Mouse (Mus musculus): ENCODE data around the gene Pam. TPM values are rescaled to one million over a fixed set of nuclear protein-coding genes. Genes with fewer than 3 reads are reported as not detected.

Pam gene
- polyA plus RNA-seq, 1 experiment from 2014 or later, result 40.7 TPM

GRCm38 (mm10) chr1:98073127-98073526 lies 22.3 kb downstream of the Pam start:
- Histone ChIP-seq H3K9ac (no peak overlapping the region), H3K36me3 (replicated peaks) (no peaks in the 10 kb centered on the region), H3K4me3 (no peak overlapping the region), H3K4me2 (no peak overlapping the region), H3K4me1 (0 out of 2 replicates have a peak, but pooled peaks cover 6% of the 10 kb centered on the region), H3K27ac (peak overlapping the region; percentile 8; the same call in 1 of the 2 replicates), H3K9me3 (no peaks in the 10 kb centered on the region), H3K27me3 (replicated peaks) (no peaks in the 10 kb centered on the region)
- WGBS, result 31% methylated on average over 2 of the region's 2 CpGs
- no peak for ATAC-seq (replicated peaks)

- Histone ChIP-seq H3K36me3 (replicated peaks) (no peaks in the 10 kb centered on the region), H3K9me3 (no peaks in the 10 kb centered on the region), H3K4me3 (no peak overlapping the region), H3K4me2 (no peak overlapping the region), H3K4me1 (0 out of 2 replicates have a peak, but pooled peaks cover 6% of the 10 kb centered on the region), H3K27me3 (replicated peaks) (no peaks in the 10 kb centered on the region), H3K9ac (no peak overlapping the region), H3K27ac (no peak overlapping the region)
- 49% methylated on average over 6 of the region's 6 CpGs for WGBS
- ATAC-seq (replicated peaks), result no peak
Observed at GRCm38 (mm10) chr1:98072045-98072444, 23.4 kb downstream of the Pam start.

GRCm38 (mm10) chr1:98071436-98071835 lies 24.0 kb downstream of the Pam start:
- H3K9ac ChIP-seq, result no peak overlapping the region
- H3K36me3 ChIP-seq (replicated peaks), result no peaks in the 10 kb centered on the region
- no peak overlapping the region for H3K27ac ChIP-seq
- H3K4me2 ChIP-seq, result no peak overlapping the region
- WGBS, result 84% methylated on average over 9 of the region's 9 CpGs
- ATAC-seq (replicated peaks), result no peak
- H3K9me3 ChIP-seq, result no peaks in the 10 kb centered on the region
- no peaks in the 10 kb centered on the region for H3K27me3 ChIP-seq (replicated peaks)
- H3K4me3 ChIP-seq, result no peak overlapping the region
- 0 out of 2 replicates have a peak, but pooled peaks cover 6% of the 10 kb centered on the region for H3K4me1 ChIP-seq

GRCm38 (mm10) chr1:98070743-98071325 lies 24.6 kb downstream of the Pam start:
- no peak overlapping the region for H3K4me2 ChIP-seq
- no peaks in the 10 kb centered on the region for H3K36me3 ChIP-seq (replicated peaks)
- H3K4me3 ChIP-seq, result no peak overlapping the region
- no peaks in the 10 kb centered on the region for H3K27me3 ChIP-seq (replicated peaks)
- 66% methylated on average over 5 of the region's 5 CpGs for WGBS
- no peak overlapping the region for H3K9ac ChIP-seq
- 0 out of 2 replicates have a peak, but pooled peaks cover 6% of the 10 kb centered on the region for H3K4me1 ChIP-seq
- no peaks in the 10 kb centered on the region for H3K9me3 ChIP-seq
- no peak for ATAC-seq (replicated peaks)
- H3K27ac ChIP-seq, result no peak overlapping the region

- no peak overlapping the region for H3K27ac ChIP-seq
- H3K4me2 ChIP-seq, result no peak overlapping the region
- H3K4me3 ChIP-seq, result no peak overlapping the region
- no peak overlapping the region for H3K9ac ChIP-seq
- 0 out of 2 replicates have a peak, but pooled peaks cover under 1% of the 10 kb centered on the region for H3K4me1 ChIP-seq
- H3K27me3 ChIP-seq (replicated peaks), result no peaks in the 10 kb centered on the region
- H3K36me3 ChIP-seq (replicated peaks), result no peaks in the 10 kb centered on the region
- H3K9me3 ChIP-seq, result no peaks in the 10 kb centered on the region
- no peak for ATAC-seq (replicated peaks)
- whole genome bisulfite sequencing, result 94% methylated on average over 4 of the region's 4 CpGs
Observed at GRCm38 (mm10) chr1:98068177-98068576, 27.3 kb downstream of the Pam start.

- WGBS, result 70% methylated on average over 2 of the region's 2 CpGs
- H3K4me2 ChIP-seq, result no peak overlapping the region
- H3K36me3 ChIP-seq (replicated peaks), result no peaks in the 10 kb centered on the region
- no peaks in the 10 kb centered on the region for H3K27me3 ChIP-seq (replicated peaks)
- H3K9ac ChIP-seq, result no peak overlapping the region
- H3K4me1 ChIP-seq, result peaks cover 4% of the 10 kb centered on the region; the same call in 1 of the 2 replicates
- H3K27ac ChIP-seq, result no peak overlapping the region
- no peaks in the 10 kb centered on the region for H3K9me3 ChIP-seq
- no peak overlapping the region for H3K4me3 ChIP-seq
- ATAC-seq (replicated peaks), result no peak
Observed at GRCm38 (mm10) chr1:98062074-98062473, 33.4 kb downstream of the Pam start.

- ATAC-seq (replicated peaks), result no peak
- no peaks in the 10 kb centered on the region for H3K36me3 ChIP-seq (replicated peaks)
- H3K4me3 ChIP-seq, result no peak overlapping the region
- no peaks in the 10 kb centered on the region for H3K27me3 ChIP-seq (replicated peaks)
- no peak overlapping the region for H3K4me2 ChIP-seq
- 58% methylated on average over 1 of the region's 1 CpGs for WGBS
- H3K4me1 ChIP-seq, result peaks cover 15% of the 10 kb centered on the region
- H3K9me3 ChIP-seq, result no peaks in the 10 kb centered on the region
- no peak overlapping the region for H3K9ac ChIP-seq
- H3K27ac ChIP-seq, result no peak overlapping the region
Observed at GRCm38 (mm10) chr1:98059401-98059800, 36.0 kb downstream of the Pam start.

GRCm38 (mm10) chr1:98056996-98057945 lies 38.2 kb downstream of the Pam start:
- peaks cover 21% of the 10 kb centered on the region for H3K4me1 ChIP-seq
- H3K27ac ChIP-seq, result peak overlapping the region; percentile 52
- H3K9ac ChIP-seq, result no peak overlapping the region
- 46% methylated on average over 11 of the region's 11 CpGs for WGBS
- H3K36me3 ChIP-seq (replicated peaks), result no peaks in the 10 kb centered on the region
- H3K4me3 ChIP-seq, result no peak overlapping the region
- no peaks in the 10 kb centered on the region for H3K27me3 ChIP-seq (replicated peaks)
- no peak; the same call in 1 of the 2 replicates for ATAC-seq (replicated peaks)
- no peak overlapping the region for H3K4me2 ChIP-seq
- H3K9me3 ChIP-seq, result no peaks in the 10 kb centered on the region

- ATAC-seq (replicated peaks), result no peak
- H3K27ac ChIP-seq, result peak overlapping the region; percentile 19; the same call in 1 of the 2 replicates
Observed at GRCm38 (mm10) chr1:98056277-98056676, 39.2 kb downstream of the Pam start.

GRCm38 (mm10) chr1:98055591-98055990 lies 39.9 kb downstream of the Pam start:
- ATAC-seq (replicated peaks), result no peak
- no peaks in the 10 kb centered on the region for H3K36me3 ChIP-seq (replicated peaks)
- no peak overlapping the region for H3K4me3 ChIP-seq
- 95% methylated on average over 8 of the region's 8 CpGs for WGBS
- H3K27me3 ChIP-seq (replicated peaks), result no peaks in the 10 kb centered on the region
- H3K27ac ChIP-seq, result no peak overlapping the region
- H3K4me2 ChIP-seq, result no peak overlapping the region
- no peak overlapping the region for H3K9ac ChIP-seq
- H3K4me1 ChIP-seq, result peaks cover 21% of the 10 kb centered on the region
- H3K9me3 ChIP-seq, result no peaks in the 10 kb centered on the region

More at GRCm38 (mm10) chr1:98056277-98056676, 39.2 kb downstream of the Pam start:
- no peaks in the 10 kb centered on the region for H3K9me3 ChIP-seq
- WGBS, result 69% methylated on average over 6 of the region's 6 CpGs
- H3K27me3 ChIP-seq (replicated peaks), result no peaks in the 10 kb centered on the region
- no peak overlapping the region for H3K4me3 ChIP-seq
- no peak overlapping the region for H3K4me2 ChIP-seq
- peaks cover 21% of the 10 kb centered on the region for H3K4me1 ChIP-seq
- no peaks in the 10 kb centered on the region for H3K36me3 ChIP-seq (replicated peaks)
- no peak overlapping the region for H3K9ac ChIP-seq

- 7% methylated on average over 3 of the region's 3 CpGs for WGBS
- no peaks in the 10 kb centered on the region for H3K36me3 ChIP-seq (replicated peaks)
- H3K9me3 ChIP-seq, result no peaks in the 10 kb centered on the region
- H3K4me1 ChIP-seq, result peaks cover 27% of the 10 kb centered on the region
- no peaks in the 10 kb centered on the region for H3K27me3 ChIP-seq (replicated peaks)
- H3K4me2 ChIP-seq, result no peak overlapping the region
- H3K9ac ChIP-seq, result no peak overlapping the region
- ATAC-seq (replicated peaks), result peak; percentile 41
- peak overlapping the region; percentile 60 for H3K27ac ChIP-seq
- no peak overlapping the region for H3K4me3 ChIP-seq
Observed at GRCm38 (mm10) chr1:98053994-98054393, 41.5 kb downstream of the Pam start.

GRCm38 (mm10) chr1:98053447-98053846 lies 42.0 kb downstream of the Pam start:
- Histone ChIP-seq H3K4me2 (no peak overlapping the region), H3K9me3 (no peaks in the 10 kb centered on the region), H3K9ac (no peak overlapping the region), H3K36me3 (replicated peaks) (no peaks in the 10 kb centered on the region), H3K27me3 (replicated peaks) (no peaks in the 10 kb centered on the region), H3K4me1 (peaks cover 31% of the 10 kb centered on the region), H3K27ac (peak overlapping the region; percentile 60), H3K4me3 (no peak overlapping the region)
- no peak for ATAC-seq (replicated peaks)
- 31% methylated on average over 2 of the region's 2 CpGs for WGBS

Data from midbrain, embryonic 15.5 days (tissue).